In the genomic region with DNA sequence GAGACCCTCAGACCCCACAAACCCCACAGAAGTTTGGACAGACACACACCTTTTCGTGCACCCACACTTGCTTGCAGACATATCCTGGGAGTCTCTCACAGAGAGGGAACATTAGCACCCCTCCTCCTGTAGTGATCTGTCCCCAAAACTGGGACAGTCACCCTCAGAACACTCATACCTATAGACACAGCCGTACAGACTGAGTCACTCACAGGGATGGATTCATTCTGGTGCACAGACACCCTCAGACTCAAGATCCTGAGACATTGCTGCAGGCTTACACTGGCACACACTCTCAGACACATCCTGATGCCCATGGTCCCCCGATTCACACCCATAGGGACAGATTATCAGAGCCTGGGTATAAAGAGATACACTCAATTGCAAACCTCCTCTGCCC, we compare ENCODE assay signal across 10 mouse cellular contexts. TPM values are rescaled to one million over a fixed set of nuclear protein-coding genes. Genes with fewer than 3 reads are reported as not detected.
DNase-seq lines count a peak whose midpoint lies in the region; ATAC-seq and TF ChIP-seq lines count a peak whose summit lies in the region.
"Had no signal": no experiment of that assay in that cellular context is flagged by ENCODE, and none has a peak within 500 bp of the region (broad histone marks: within the 10 kb centered on the region; RNA-seq: fewer than 3 reads in every experiment).

No protein-coding gene starts in this region.

- H3K9ac ChIP-seq in neural tube, embryonic 12.5 days: no peak overlapping the region
- no peak overlapping the region for H3K9ac ChIP-seq in midbrain, embryonic 12.5 days (replicated peaks)

- intact Hi-C loops in gastrocnemius, adult 2 months (cut with DNase I): no loop called here
- intact Hi-C loops in gastrocnemius, postnatal 14 days (cut with DNase I; ENCODE audit: low total_unique reads): no loop called here

- no peak for TF ChIP-seq CTCF in gastrocnemius, adult 2 months (IDR thresholded peaks at IDR 0.05)

- no peak for ATAC-seq in neural tube, embryonic 12.5 days (ENCODE audit: low FRiP score, low read depth)
- no peak for ATAC-seq in midbrain, embryonic 12.5 days (ENCODE audit: low FRiP score, low read depth)
- ATAC-seq: activated CD4-positive, CD25-positive, alpha-beta regulatory T cell, adult 4 months had no signal

- no peaks in the 10 kb centered on the region for H3K36me3 ChIP-seq in neural tube, embryonic 12.5 days
- H3K36me3 ChIP-seq in midbrain, embryonic 12.5 days: no peaks in the 10 kb centered on the region

- peak overlapping the region; percentile 90; the same call in 1 of the 2 replicates for H3K4me2 ChIP-seq in neural tube, embryonic 12.5 days (replicated peaks)
- peak overlapping the region; percentile 59; the same call in 1 of the 2 replicates for H3K4me2 ChIP-seq in midbrain, embryonic 12.5 days (replicated peaks)

- H3K4me1 ChIP-seq in neural tube, embryonic 12.5 days: peaks cover 9% of the 10 kb centered on the region; the same call in 1 of the 2 replicates
- H3K4me1 ChIP-seq in midbrain, embryonic 12.5 days: peaks cover 7% of the 10 kb centered on the region; the same call in 1 of the 2 replicates

- no peak for DNase-seq in gastrocnemius, adult 2 months
- DNase-seq in gastrocnemius, postnatal 14 days: no peak
- DNase-seq in neural tube, embryonic 10.5 days (ENCODE audit: extremely low spot score, low spot score): no peak
- DNase-seq in urinary bladder, postnatal 4 days (ENCODE audit: low spot score in 2 of 2): no peak
- no peak for DNase-seq in adipocyte (ENCODE audit: low spot score)
- DNase-seq: kidney, adult 11 months had no signal

- no peak overlapping the region; the same call in 1 of the 2 replicates for H3K4me3 ChIP-seq in gastrocnemius, adult 2 months
- H3K4me3 ChIP-seq in neural tube, embryonic 12.5 days: no peak overlapping the region
- H3K4me3 ChIP-seq in midbrain, embryonic 12.5 days: no peak overlapping the region

- H3K27me3 ChIP-seq in neural tube, embryonic 12.5 days (replicated peaks): peaks cover 57% of the 10 kb centered on the region
- H3K27me3 ChIP-seq in midbrain, embryonic 12.5 days: peaks cover 79% of the 10 kb centered on the region

- H3K9me3 ChIP-seq in neural tube, embryonic 12.5 days: no peaks in the 10 kb centered on the region
- no peaks in the 10 kb centered on the region for H3K9me3 ChIP-seq in midbrain, embryonic 12.5 days

- peak overlapping the region; percentile 51; the same call in 1 of the 2 replicates for H3K27ac ChIP-seq in gastrocnemius, adult 2 months
- H3K27ac ChIP-seq in neural tube, embryonic 12.5 days: no peak overlapping the region
- no peak overlapping the region for H3K27ac ChIP-seq in midbrain, embryonic 12.5 days (replicated peaks)

- WGBS in neural tube, embryonic 12.5 days: 78% methylated on average over 3 of the region's 3 CpGs
- 80% methylated on average over 3 of the region's 3 CpGs for WGBS in midbrain, embryonic 12.5 days

RNA-seq across cellular contexts. Expression of gene Rims4, which starts 1.1 kb away (rescaled TPM):
- 1 to 10 TPM; 1.2 to 3.2 TPM for total RNA-seq in gastrocnemius, adult 2 months (2021)
- total RNA-seq in gastrocnemius, postnatal 14 days (2021): under 1 TPM; 0.60 to 0.62 TPM
- polyA plus RNA-seq in neural tube, embryonic 12.5 days (2016; fragmentation: Nextera tagmentation; extraction: Ambion mirVana): 5.0 and 5.2 TPM in 2 replicates
- 4.4 and 5.8 TPM in 2 replicates for polyA plus RNA-seq in midbrain, embryonic 12.5 days (2016; fragmentation: Nextera tagmentation; extraction: Ambion mirVana)
- polyA plus RNA-seq: activated CD4-positive, CD25-positive, alpha-beta regulatory T cell, adult 4 months; C2C12 had no signal
